Mouse (Mus musculus) erythroid progenitor cell, adult 5-6 weeks (primary cell): ENCODE data around the gene Ngdn. TPM values are rescaled to one million over a fixed set of nuclear protein-coding genes. Genes with fewer than 3 reads are reported as not detected.

Source experiments
- ATAC-seq: replicated peaks from 2 replicates; pipeline ENCODE4 v1.8.0; 2016; ENCODE audit warnings: moderate number of reproducible peaks, mild to moderate bottlenecking, moderate TSS enrichment, inconsistent platforms; ENCODE audit not compliant: poor library complexity, low FRiP score, severe bottlenecking
- total RNA-seq, 2 experiments: library from RNA; stranded (forward) in 1 of 2; stranded (reverse) in 1 of 2; fragments of 150-400 nt in 1 of 2; fragments of 186-747, 209-891 nt in 1 of 2; gene quantifications; 2 replicates each; pipeline versions ENCODE4 v1.2.3 to v1.2.4; 2015 to 2017; ENCODE audit warnings: low replicate concordance in 2 of 2

Ngdn gene
- total RNA-seq, 2 experiments from 2014 or later = 4.4 to 15.1 TPM

- no peak for ATAC-seq
Measured at GRCm38 (mm10) chr14:55064481-55065370, 49.5 kb downstream of the Ngdn start.

GRCm38 (mm10) chr14:55065391-55065790 is 50.1 kb downstream of the Ngdn start:
- ATAC-seq = no peak

- no peak for ATAC-seq
Measured at GRCm38 (mm10) chr14:55066042-55066441, 50.8 kb downstream of the Ngdn start.

- no peak for ATAC-seq
Measured at GRCm38 (mm10) chr14:55071756-55072155, 56.5 kb downstream of the Ngdn start.

Other genes with a start within 250 kb of the Ngdn start
- gene Slc7a8, start 233.5 kb upstream of the Ngdn start, total RNA-seq (2015; ENCODE audit: low replicate concordance) = 7.1 and 11.9 TPM in 2 replicates
- 2.6 and 3.0 TPM in 2 replicates for gene Slc7a8, start 233.5 kb upstream of the Ngdn start, total RNA-seq (2017; ENCODE audit: low replicate concordance)
- not detected in 2 replicates for gene Rnf212b, start 201.3 kb upstream of the Ngdn start, total RNA-seq (2015; ENCODE audit: low replicate concordance)
- gene Rnf212b, start 201.3 kb upstream of the Ngdn start, total RNA-seq (2017; ENCODE audit: low replicate concordance) = not detected in 2 replicates
- gene Homez, start 144.5 kb upstream of the Ngdn start, total RNA-seq (2015; ENCODE audit: low replicate concordance) = 4.7 and 5.0 TPM in 2 replicates
- gene Homez, start 144.5 kb upstream of the Ngdn start, total RNA-seq (2017; ENCODE audit: low replicate concordance) = 0.13 and 1.3 TPM in 2 replicates
- 2.2 and 8.8 TPM in 2 replicates for gene Ppp1r3e, start 137.9 kb upstream of the Ngdn start, total RNA-seq (2015; ENCODE audit: low replicate concordance)
- not detected in 2 replicates for gene Ppp1r3e, start 137.9 kb upstream of the Ngdn start, total RNA-seq (2017; ENCODE audit: low replicate concordance)
- gene Bcl2l2, start 132.1 kb upstream of the Ngdn start, total RNA-seq (2015; ENCODE audit: low replicate concordance) = 1.7 TPM in 1 of 2 replicates, not detected in the other
- gene Bcl2l2, start 132.1 kb upstream of the Ngdn start, total RNA-seq (2017; ENCODE audit: low replicate concordance) = 1.7 TPM in 1 of 2 replicates, not detected in the other
- not detected in 2 replicates for gene Gm20521, start 132.0 kb upstream of the Ngdn start, total RNA-seq (2015; ENCODE audit: low replicate concordance)
- not detected in 2 replicates for gene Gm20521, start 132.0 kb upstream of the Ngdn start, total RNA-seq (2017; ENCODE audit: low replicate concordance)
- gene Pabpn1, start 123.0 kb upstream of the Ngdn start, total RNA-seq (2015; ENCODE audit: low replicate concordance) = 49.9 and 68.1 TPM in 2 replicates
- 115 and 120 TPM in 2 replicates for gene Pabpn1, start 123.0 kb upstream of the Ngdn start, total RNA-seq (2017; ENCODE audit: low replicate concordance)
- not detected in 2 replicates for gene Slc22a17, start 102.3 kb upstream of the Ngdn start, total RNA-seq (2015; ENCODE audit: low replicate concordance)
- gene Slc22a17, start 102.3 kb upstream of the Ngdn start, total RNA-seq (2017; ENCODE audit: low replicate concordance) = not detected in 2 replicates
- not detected in 2 replicates for gene Efs, start 89.3 kb upstream of the Ngdn start, total RNA-seq (2015; ENCODE audit: low replicate concordance)
- not detected in 2 replicates for gene Efs, start 89.3 kb upstream of the Ngdn start, total RNA-seq (2017; ENCODE audit: low replicate concordance)
- not detected in 2 replicates for gene Il25, start 82.8 kb upstream of the Ngdn start, total RNA-seq (2015; ENCODE audit: low replicate concordance)
- not detected in 2 replicates for gene Il25, start 82.8 kb upstream of the Ngdn start, total RNA-seq (2017; ENCODE audit: low replicate concordance)
- gene Cmtm5, start 79.2 kb upstream of the Ngdn start, total RNA-seq (2015; ENCODE audit: low replicate concordance) = not detected in 2 replicates
- gene Cmtm5, start 79.2 kb upstream of the Ngdn start, total RNA-seq (2017; ENCODE audit: low replicate concordance) = not detected in 2 replicates
- not detected in 2 replicates for gene Myh6, start 48.5 kb upstream of the Ngdn start, total RNA-seq (2015; ENCODE audit: low replicate concordance)
- gene Myh6, start 48.5 kb upstream of the Ngdn start, total RNA-seq (2017; ENCODE audit: low replicate concordance) = not detected in 2 replicates
- not detected in 2 replicates for gene Gm17428, start 38.5 kb upstream of the Ngdn start, total RNA-seq (2015; ENCODE audit: low replicate concordance)
- not detected in 2 replicates for gene Gm17428, start 38.5 kb upstream of the Ngdn start, total RNA-seq (2017; ENCODE audit: low replicate concordance)
- not detected in 2 replicates for gene Myh7, start 20.8 kb upstream of the Ngdn start, total RNA-seq (2015; ENCODE audit: low replicate concordance)
- not detected in 2 replicates for gene Myh7, start 20.8 kb upstream of the Ngdn start, total RNA-seq (2017; ENCODE audit: low replicate concordance)
- gene Zfhx2, start 76.9 kb downstream of the Ngdn start, total RNA-seq (2015; ENCODE audit: low replicate concordance) = 1.4 and 3.8 TPM in 2 replicates
- gene Zfhx2, start 76.9 kb downstream of the Ngdn start, total RNA-seq (2017; ENCODE audit: low replicate concordance) = 0.64 and 5.4 TPM in 2 replicates
- 1.1 TPM in 1 of 2 replicates, not detected in the other for gene Thtpa, start 79.3 kb downstream of the Ngdn start, total RNA-seq (2015; ENCODE audit: low replicate concordance)
- 0.68 TPM in 1 of 2 replicates, not detected in the other for gene Thtpa, start 79.3 kb downstream of the Ngdn start, total RNA-seq (2017; ENCODE audit: low replicate concordance)
- 2.5 and 23.5 TPM in 2 replicates for gene Ap1g2, start 91.1 kb downstream of the Ngdn start, total RNA-seq (2015; ENCODE audit: low replicate concordance)
- 0.68 and 1.8 TPM in 2 replicates for gene Ap1g2, start 91.1 kb downstream of the Ngdn start, total RNA-seq (2017; ENCODE audit: low replicate concordance)
- not detected in 2 replicates for gene Jph4, start 101.5 kb downstream of the Ngdn start, total RNA-seq (2015; ENCODE audit: low replicate concordance)
- gene Jph4, start 101.5 kb downstream of the Ngdn start, total RNA-seq (2017; ENCODE audit: low replicate concordance) = not detected in 2 replicates
- not detected in 2 replicates for gene Dhrs2, start 206.6 kb downstream of the Ngdn start, total RNA-seq (2015; ENCODE audit: low replicate concordance)
- not detected in 2 replicates for gene Dhrs2, start 206.6 kb downstream of the Ngdn start, total RNA-seq (2017; ENCODE audit: low replicate concordance)